Mouse (Mus musculus): ENCODE data around the gene St3gal4. TPM values are rescaled to one million over a fixed set of nuclear protein-coding genes. Genes with fewer than 3 reads are reported as not detected.
"Not testable (repeated sequence)": the region's sequence is repeated elsewhere in the genome, so short reads cannot be mapped to it uniquely, and the experiment has no call there.

The St3gal4 gene
- total RNA-seq (2021) = 10 to 100 TPM; 26.8 to 39.1 TPM

- DNase-seq = no peak
- intact Hi-C loops (cut with DNase I) = no loop called here
Observed at GRCm38 (mm10) chr9:35119168-35119567, at the start of gene St3gal4. Gene St3gal4 (minus strand): TSS chr9:35119268.

- intact Hi-C loops (cut with DNase I) = loop anchor here (1.0 to 10.0 kb wide), 4 partner anchors 136 to 666 kb away; no protein-coding TSS in a partner anchor
- no peak for DNase-seq
Observed at GRCm38 (mm10) chr9:35166798-35167635, 47.9 kb upstream of the St3gal4 start.

- intact Hi-C loops (cut with DNase I) = loop anchor here (1.0 to 10.0 kb wide), 3 partner anchors 135 to 665 kb away; no protein-coding TSS in a partner anchor
- DNase-seq = no peak
Observed at GRCm38 (mm10) chr9:35166144-35166797, 47.2 kb upstream of the St3gal4 start.

DNA sequence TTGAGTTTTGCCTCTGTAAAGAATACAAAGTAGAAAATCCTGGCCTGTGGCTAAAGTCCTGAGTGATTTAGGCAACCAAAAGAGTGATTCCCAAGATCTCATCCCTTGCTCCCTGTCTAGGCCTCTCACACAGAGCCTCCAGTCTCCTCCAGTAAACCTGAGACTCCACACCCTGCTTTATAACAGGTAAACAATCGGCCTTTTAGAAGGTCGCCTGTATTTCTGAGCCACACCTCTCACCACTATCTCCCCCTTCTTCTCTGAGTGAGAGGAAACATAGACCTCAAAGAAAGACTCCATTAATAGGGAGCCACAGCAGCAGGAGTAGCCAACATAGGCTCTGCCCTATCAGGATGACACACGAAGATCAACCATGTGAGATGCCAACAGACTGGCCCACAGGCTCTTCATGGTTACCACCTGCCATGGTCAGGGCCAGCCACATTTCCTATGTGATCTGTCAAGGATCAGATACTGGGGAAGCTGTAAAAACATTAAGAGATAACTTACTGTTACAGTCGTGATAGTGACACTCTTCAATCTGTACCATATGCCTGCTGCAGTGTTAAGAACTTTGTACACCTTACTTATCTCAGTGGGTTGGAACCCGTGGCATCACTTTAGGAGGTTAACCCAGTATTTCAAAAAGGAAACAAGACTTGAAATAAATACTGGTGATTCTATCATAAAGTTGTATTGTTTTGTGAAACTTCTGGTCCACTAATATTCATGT is 45.2 kb upstream of the St3gal4 start:
- intact Hi-C loops (cut with DNase I) = loop anchor here (10.0 kb wide), 1 partner anchor 300 kb away; no protein-coding TSS in a partner anchor
- no peak for DNase-seq

DNA sequence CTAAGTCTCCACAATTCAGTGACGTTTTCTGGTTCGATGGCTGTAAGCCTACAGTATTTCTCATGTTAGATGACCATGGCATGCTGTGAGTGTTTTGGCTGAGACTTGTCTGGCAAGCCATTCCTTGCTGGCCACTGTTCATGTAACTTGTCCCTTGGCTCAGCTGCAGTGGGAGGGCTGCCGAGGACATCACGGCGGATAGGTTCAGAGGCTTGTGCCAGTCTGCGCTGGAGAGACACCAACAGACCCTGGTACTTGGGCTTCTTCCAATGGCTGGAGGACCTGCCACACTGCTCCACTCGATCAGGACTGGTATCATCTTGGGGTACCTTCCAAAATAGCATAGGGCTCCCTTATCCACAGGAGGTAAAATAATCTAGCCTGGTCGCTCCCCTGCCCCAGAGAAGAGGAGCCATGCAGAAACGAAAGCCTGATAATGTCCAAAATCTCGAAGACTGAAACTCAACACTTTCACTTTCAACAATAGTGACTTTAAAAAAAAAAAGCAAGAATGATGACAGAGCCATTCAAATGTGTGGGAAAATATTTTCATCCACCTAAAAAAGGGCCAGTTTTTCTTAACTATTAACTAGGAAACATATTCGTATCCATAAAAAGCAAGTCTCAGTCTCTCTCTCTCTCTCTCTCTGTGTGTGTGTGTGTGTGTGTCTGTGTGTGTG is 44.1 kb upstream of the St3gal4 start:
- peak; percentile 75 to 82 for DNase-seq
- intact Hi-C loops (cut with DNase I) = loop anchor here (2.0 to 10.0 kb wide), 2 partner anchors 46 to 298 kb away; no protein-coding TSS in a partner anchor

DNA sequence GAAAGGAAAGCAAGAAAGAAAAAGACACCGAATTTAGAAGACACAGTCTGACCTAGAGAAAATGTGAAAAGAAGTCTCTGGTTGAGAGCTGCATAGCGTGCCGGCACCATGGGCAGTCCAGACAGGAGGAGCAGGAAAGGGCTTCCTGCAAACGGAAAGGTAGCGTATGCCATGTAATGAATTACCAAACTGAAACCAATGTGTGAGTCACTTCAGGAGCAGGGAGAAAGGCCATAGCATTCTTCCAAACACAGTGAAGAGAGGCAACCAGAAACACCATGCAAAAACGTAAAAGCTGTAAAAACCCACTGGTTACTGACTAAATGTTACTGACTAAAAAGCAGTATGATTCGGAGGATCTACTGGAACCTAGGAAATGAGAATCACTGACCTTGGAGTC is 42.7 kb upstream of the St3gal4 start:
- intact Hi-C loops (cut with DNase I) = loop anchor here (2.0 to 10.0 kb wide), 3 partner anchors 45 to 297 kb away; no protein-coding TSS in a partner anchor
- no peak for DNase-seq

- DNase-seq = no peak
- intact Hi-C loops (cut with DNase I) = loop anchor here (2.0 to 10.0 kb wide), 2 partner anchors 176 to 296 kb away; no protein-coding TSS in a partner anchor
Observed at GRCm38 (mm10) chr9:35160662-35161061, 41.6 kb upstream of the St3gal4 start.

DNA sequence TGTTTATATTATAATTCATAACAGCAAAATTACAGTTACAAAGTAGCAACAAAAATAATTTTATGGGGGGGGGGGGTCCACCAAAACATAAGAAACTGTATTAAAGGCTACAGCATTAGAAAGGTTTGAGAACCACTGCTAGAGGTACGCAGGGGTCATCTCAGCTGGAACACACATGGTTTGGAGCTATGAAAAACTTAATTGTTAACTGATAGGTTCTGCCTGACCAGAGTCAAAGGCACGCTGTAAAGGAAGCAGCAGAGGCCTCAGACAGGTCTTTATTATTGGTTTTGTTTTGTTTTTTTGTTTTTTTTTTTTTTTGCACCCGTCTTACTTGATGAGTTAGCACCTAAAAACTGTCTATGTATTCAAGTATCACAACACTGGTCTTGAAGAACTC is 39.4 kb upstream of the St3gal4 start:
- no peak for DNase-seq
- intact Hi-C loops (cut with DNase I) = no loop called here

GRCm38 (mm10) chr9:35156862-35157261 is 37.8 kb upstream of the St3gal4 start:
- intact Hi-C loops (cut with DNase I) = no loop called here
- DNase-seq = no peak

DNA sequence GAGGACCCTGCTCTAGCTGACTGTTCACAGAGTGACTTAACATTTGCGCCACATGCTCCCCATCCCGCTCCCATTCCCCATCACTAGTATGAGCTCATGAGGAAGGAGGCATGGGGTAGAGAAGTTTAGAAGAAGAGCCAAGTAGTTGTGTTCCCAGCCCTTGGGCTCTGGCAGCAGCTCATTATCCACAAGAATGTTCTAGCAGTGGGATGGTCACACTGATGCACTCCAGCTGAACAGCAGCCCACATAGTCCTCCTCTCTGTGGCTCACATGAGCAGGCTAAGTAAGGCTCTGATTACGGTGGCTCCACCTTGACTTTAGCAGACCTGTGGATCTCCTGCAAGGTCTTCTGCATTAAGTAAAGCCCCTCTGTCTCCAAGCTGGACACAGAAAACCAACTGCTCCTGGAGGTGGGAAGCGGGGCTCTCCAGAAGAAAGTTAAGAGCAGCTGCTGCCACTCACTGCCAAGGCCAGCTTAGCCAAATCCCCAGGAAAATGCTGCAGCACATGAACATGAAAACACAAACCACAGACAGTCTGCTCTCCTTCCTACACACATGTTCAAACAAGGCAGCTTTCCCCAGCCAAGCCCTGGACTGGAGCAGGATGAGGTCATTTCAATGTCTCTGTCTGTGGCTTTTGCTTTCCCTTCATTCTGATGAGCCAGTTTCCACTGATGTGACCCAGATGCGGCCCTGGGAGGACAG is 37.1 kb upstream of the St3gal4 start:
- peak; percentile 38 to 60 for DNase-seq
- intact Hi-C loops (cut with DNase I) = no loop called here

DNA sequence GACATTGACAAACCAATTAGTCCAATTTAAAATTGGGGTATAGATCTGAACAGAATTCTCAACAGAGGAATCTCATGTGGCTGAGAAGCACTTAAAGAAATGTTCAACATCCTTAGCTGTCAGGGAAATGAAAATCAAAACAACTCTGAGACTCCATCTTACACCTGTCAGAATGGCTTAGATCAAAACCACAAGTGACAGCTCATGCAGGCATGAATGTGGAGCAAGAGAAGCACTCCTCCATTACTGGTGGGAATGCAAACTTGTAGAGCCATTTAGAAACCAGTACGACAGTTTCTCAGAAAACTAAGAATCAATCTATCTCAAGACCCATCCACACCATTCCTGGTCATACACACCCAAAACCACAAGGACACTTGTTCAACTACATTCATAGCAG is 33.9 kb upstream of the St3gal4 start:
- intact Hi-C loops (cut with DNase I) = no loop called here
- DNase-seq = no peak

GRCm38 (mm10) chr9:35148822-35149221 is 29.8 kb upstream of the St3gal4 start:
- DNase-seq; intact Hi-C loops (cut with DNase I): not testable (repeated sequence)

GRCm38 (mm10) chr9:35147261-35147660 is 28.2 kb upstream of the St3gal4 start:
- intact Hi-C loops (cut with DNase I); DNase-seq: not testable (repeated sequence)

GRCm38 (mm10) chr9:35145829-35146228 is 26.8 kb upstream of the St3gal4 start:
- intact Hi-C loops (cut with DNase I) = no loop called here

GRCm38 (mm10) chr9:35145118-35145517 is 26.1 kb upstream of the St3gal4 start:
- no peak for DNase-seq
- intact Hi-C loops (cut with DNase I) = no loop called here

More at GRCm38 (mm10) chr9:35145829-35146228, 26.8 kb upstream of the St3gal4 start:
- no peak for DNase-seq

DNA sequence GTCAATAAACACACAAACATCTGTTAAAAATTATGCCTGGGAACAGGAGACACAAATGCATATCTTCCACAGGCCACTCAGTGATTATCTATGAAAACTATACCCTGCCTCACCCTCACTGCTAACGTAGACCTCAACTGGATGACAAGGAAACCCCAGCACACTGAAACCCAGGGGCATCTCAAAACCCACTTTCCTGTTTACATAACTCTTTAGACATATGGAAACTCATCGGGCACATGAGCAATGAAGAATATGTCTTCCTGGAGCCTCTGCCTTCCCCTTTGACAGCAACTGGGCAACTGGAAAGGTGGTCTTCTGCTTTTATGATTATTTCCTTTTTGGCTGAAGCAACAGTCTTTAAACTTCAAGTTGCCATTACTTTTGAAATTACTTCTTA is 23.2 kb upstream of the St3gal4 start:
- intact Hi-C loops (cut with DNase I) = no loop called here
- DNase-seq = no peak

DNA sequence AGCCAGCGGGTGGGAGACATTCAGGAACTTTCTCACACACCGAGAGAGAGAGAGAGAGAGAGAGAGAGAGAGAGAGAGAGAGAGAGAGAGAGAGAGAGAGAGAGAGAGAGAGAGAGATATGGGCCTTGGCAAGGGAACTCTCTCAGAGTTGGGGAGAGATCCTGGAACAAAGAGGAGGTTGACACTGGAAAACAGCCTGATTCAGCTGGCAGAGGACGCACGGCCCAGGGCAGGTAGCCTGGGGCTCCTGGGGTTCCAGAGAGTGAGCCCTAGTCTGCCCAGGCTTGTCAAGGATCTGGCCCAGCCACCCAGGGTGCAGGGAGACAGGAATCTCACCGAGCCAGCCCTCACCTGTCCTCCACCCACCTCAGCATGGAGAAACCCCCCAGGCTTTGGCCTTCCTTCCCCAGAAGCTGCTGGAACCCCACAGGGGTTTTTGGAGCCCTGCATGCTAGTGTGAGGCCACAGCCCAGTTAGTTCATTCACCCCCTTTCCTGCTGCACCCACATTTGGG is 20.2 kb upstream of the St3gal4 start:
- DNase-seq = no peak
- intact Hi-C loops (cut with DNase I) = no loop called here

DNA sequence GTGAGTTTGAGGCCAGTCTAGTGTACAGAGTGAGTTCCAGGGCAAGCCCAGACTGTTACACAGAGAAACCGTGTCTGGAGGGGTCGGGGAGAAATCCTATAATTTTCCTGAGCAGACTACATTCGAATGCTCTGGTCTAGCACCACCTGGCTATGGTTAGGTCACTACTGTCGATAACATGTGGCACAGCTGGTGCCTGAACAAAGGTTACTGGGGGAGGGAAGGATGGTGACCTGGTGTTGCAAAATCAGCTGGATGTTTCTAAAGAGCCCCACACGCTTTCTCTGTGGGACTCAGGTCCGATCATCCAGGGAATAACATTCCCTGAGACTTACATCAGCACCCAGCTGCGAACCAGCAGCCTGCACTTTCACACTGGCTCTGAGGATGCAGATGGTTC is 19.0 kb upstream of the St3gal4 start:
- no peak for DNase-seq
- intact Hi-C loops (cut with DNase I) = no loop called here

DNA sequence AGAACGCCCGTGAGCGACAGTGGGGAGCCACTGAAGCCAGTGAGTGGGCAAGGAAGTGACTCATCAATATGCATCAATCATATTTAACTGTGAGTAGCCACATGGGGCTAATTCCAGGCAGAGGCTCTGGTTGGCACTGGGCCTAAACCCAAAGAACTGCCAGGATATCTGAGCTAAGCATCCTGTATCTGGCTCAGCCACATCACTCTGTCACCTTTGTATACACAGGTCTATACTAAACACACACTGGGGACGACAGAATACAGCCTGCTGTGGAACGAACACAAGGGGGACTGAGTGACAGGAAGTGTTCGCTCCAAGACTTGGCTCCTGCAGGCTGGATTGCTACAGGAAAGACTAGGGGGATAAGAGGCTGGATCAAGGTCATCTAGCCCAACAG is 16.5 kb upstream of the St3gal4 start:
- intact Hi-C loops (cut with DNase I) = no loop called here
- DNase-seq = no peak

Measured in heart, postnatal 36 days (tissue).